Mouse (Mus musculus) retina, embryonic 14.5 days (tissue): ENCODE results near the gene Gng7.
"Not testable (repeated sequence)": the region's sequence is repeated elsewhere in the genome, so short reads cannot be mapped to it uniquely, and the experiment has no call there.

Source experiments
- DNase-seq: peaks from one replicate; pipeline ENCODE4 v3.0.0-alpha.2; 2015; ENCODE audit warnings: low spot score

The Gng7 gene

GRCm38 (mm10) chr10:80994621-80995020 lies 20.1 kb downstream of the Gng7 start:
- DNase-seq, result no peak

GRCm38 (mm10) chr10:80993276-80993675 lies 21.5 kb downstream of the Gng7 start:
- DNase-seq, result no peak

- DNase-seq, result no peak
Observed at GRCm38 (mm10) chr10:80991945-80992344, 22.8 kb downstream of the Gng7 start.

- DNase-seq, result no peak
Observed at GRCm38 (mm10) chr10:80991007-80991406, 23.7 kb downstream of the Gng7 start.

GRCm38 (mm10) chr10:80990406-80990805 lies 24.3 kb downstream of the Gng7 start:
- no peak for DNase-seq

- not testable (repeated sequence) for DNase-seq
Observed at GRCm38 (mm10) chr10:80989854-80990253, 24.9 kb downstream of the Gng7 start.

- no peak for DNase-seq
Observed at GRCm38 (mm10) chr10:80989446-80989845, 25.3 kb downstream of the Gng7 start.

- peak; percentile 95 for DNase-seq
Observed at GRCm38 (mm10) chr10:80987709-80988441, 26.9 kb downstream of the Gng7 start.

GRCm38 (mm10) chr10:80986754-80987153 lies 28.0 kb downstream of the Gng7 start:
- no peak for DNase-seq

GRCm38 (mm10) chr10:80985970-80986701 lies 28.6 kb downstream of the Gng7 start:
- DNase-seq, result no peak

- DNase-seq, result no peak
Observed at GRCm38 (mm10) chr10:80985241-80985969, 29.3 kb downstream of the Gng7 start.

- DNase-seq, result no peak
Observed at GRCm38 (mm10) chr10:80984223-80984622, 30.5 kb downstream of the Gng7 start.

- DNase-seq, result no peak
Observed at GRCm38 (mm10) chr10:80982381-80982780, 32.4 kb downstream of the Gng7 start.

- DNase-seq, result no peak
Observed at GRCm38 (mm10) chr10:80981564-80982112, 33.1 kb downstream of the Gng7 start.

GRCm38 (mm10) chr10:80975478-80975877 lies 39.3 kb downstream of the Gng7 start:
- DNase-seq, result no peak

- DNase-seq, result no peak
Observed at GRCm38 (mm10) chr10:80973722-80974121, 41.0 kb downstream of the Gng7 start.

GRCm38 (mm10) chr10:80972071-80972987 lies 42.4 kb downstream of the Gng7 start:
- DNase-seq, result no peak

- no peak for DNase-seq
Observed at GRCm38 (mm10) chr10:80971533-80971932, 43.2 kb downstream of the Gng7 start.

GRCm38 (mm10) chr10:80970159-80970558 lies 44.6 kb downstream of the Gng7 start:
- DNase-seq, result no peak

- no peak for DNase-seq
Observed at GRCm38 (mm10) chr10:80969298-80969697, 45.4 kb downstream of the Gng7 start.

GRCm38 (mm10) chr10:80968106-80968505 lies 46.6 kb downstream of the Gng7 start:
- no peak for DNase-seq
